Mouse (Mus musculus): ENCODE results near the gene Eif2d. TPM values are rescaled to one million over a fixed set of nuclear protein-coding genes. Genes with fewer than 3 reads are reported as not detected.
"Not testable (repeated sequence)": the region's sequence is repeated elsewhere in the genome, so short reads cannot be mapped to it uniquely, and the experiment has no call there.

The Eif2d gene
- total and polyA plus RNA-seq, 2 experiments from 2014 or later: 29.2 to 43.2 TPM

DNA sequence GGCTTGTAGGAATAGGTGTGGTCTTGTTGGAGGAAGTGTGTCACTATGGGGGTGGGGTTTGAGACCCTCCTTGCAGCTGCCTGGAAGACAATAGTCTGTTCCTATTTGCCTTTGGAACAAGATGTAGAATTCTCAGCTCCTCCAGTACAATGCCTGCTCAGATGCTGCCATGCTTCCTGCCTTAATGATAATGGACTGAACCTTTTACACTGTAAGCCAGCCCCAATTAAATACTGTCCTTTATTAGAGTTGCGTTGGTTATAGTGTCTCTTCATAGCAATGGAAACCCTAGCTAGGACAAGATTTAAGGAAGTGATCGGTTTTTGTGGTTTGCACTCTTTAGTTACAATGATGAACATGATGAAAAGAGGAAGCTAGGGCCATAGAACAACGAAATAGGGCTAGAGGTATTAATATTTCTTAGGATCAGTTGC, 6.8 kb upstream of the Eif2d start:
- no peak for DNase-seq (ENCODE audit: low spot score)
- Histone ChIP-seq H3K27me3 (ENCODE audit: insufficient read depth, low read length) (no peaks in the 10 kb centered on the region), H3K9me3 (ENCODE audit: low read length) (no peaks in the 10 kb centered on the region), H3K4me1 (ENCODE audit: insufficient read depth, low read length) (no peaks in the 10 kb centered on the region), H3K36me3 (ENCODE audit: insufficient read depth, low read length) (no peaks in the 10 kb centered on the region), H3K4me2 (ENCODE audit: low read depth, low read length, poor library complexity, severe bottlenecking) (no peak overlapping the region), H3K4me3 (ENCODE audit: low read depth, low read length) (no peak overlapping the region), H3K9ac (replicated peaks; ENCODE audit: low read length, poor library complexity, severe bottlenecking) (no peak overlapping the region), H3K27ac (ENCODE audit: low read depth, low read length) (no peak overlapping the region)
- TF ChIP-seq CTCF (IDR thresholded peaks at IDR 0.05): no peak
- no peak for ATAC-seq (ENCODE audit: low FRiP score)
- WGBS: 84% methylated on average over 3 of the region's 3 CpGs

- H3K9me3 ChIP-seq (ENCODE audit: low read length): no peaks in the 10 kb centered on the region
- DNase-seq (ENCODE audit: low spot score) (no peak), ATAC-seq (ENCODE audit: low FRiP score) (no peak)
- H3K36me3 ChIP-seq (ENCODE audit: insufficient read depth, low read length): no peaks in the 10 kb centered on the region
- no peak overlapping the region for H3K4me2 ChIP-seq (ENCODE audit: low read depth, low read length, poor library complexity, severe bottlenecking)
- no peak for TF ChIP-seq CTCF (IDR thresholded peaks at IDR 0.05)
- H3K27me3 ChIP-seq (ENCODE audit: insufficient read depth, low read length): no peaks in the 10 kb centered on the region
- H3K9ac ChIP-seq (replicated peaks; ENCODE audit: low read length, poor library complexity, severe bottlenecking): no peak overlapping the region
- no peak overlapping the region for H3K4me3 ChIP-seq (ENCODE audit: low read depth, low read length)
- 86% methylated on average over 1 of the region's 1 CpGs for WGBS
- no peaks in the 10 kb centered on the region for H3K4me1 ChIP-seq (ENCODE audit: insufficient read depth, low read length)
- H3K27ac ChIP-seq (ENCODE audit: low read depth, low read length): no peak overlapping the region
Observed at GRCm38 (mm10) chr1:131149496-131149895, 3.5 kb upstream of the Eif2d start.

- no peak overlapping the region for H3K4me3 ChIP-seq (ENCODE audit: low read depth, low read length)
- WGBS: 58% methylated on average over 2 of the region's 2 CpGs
- H3K36me3 ChIP-seq (ENCODE audit: insufficient read depth, low read length): peaks cover 7% of the 10 kb centered on the region
- no peak overlapping the region for H3K27ac ChIP-seq (ENCODE audit: low read depth, low read length)
- no peaks in the 10 kb centered on the region for H3K9me3 ChIP-seq (ENCODE audit: low read length)
- H3K9ac ChIP-seq (replicated peaks; ENCODE audit: low read length, poor library complexity, severe bottlenecking): no peak overlapping the region
- DNase-seq (ENCODE audit: low spot score) (peak; percentile 30), ATAC-seq (ENCODE audit: low FRiP score) (no peak)
- no peaks in the 10 kb centered on the region for H3K4me1 ChIP-seq (ENCODE audit: insufficient read depth, low read length)
- H3K27me3 ChIP-seq (ENCODE audit: insufficient read depth, low read length): no peaks in the 10 kb centered on the region
- peak; percentile 89 for TF ChIP-seq CTCF (IDR thresholded peaks at IDR 0.05)
- H3K4me2 ChIP-seq (ENCODE audit: low read depth, low read length, poor library complexity, severe bottlenecking): no peak overlapping the region
Observed at GRCm38 (mm10) chr1:131155456-131155855, 2.5 kb downstream of the Eif2d start.

DNA sequence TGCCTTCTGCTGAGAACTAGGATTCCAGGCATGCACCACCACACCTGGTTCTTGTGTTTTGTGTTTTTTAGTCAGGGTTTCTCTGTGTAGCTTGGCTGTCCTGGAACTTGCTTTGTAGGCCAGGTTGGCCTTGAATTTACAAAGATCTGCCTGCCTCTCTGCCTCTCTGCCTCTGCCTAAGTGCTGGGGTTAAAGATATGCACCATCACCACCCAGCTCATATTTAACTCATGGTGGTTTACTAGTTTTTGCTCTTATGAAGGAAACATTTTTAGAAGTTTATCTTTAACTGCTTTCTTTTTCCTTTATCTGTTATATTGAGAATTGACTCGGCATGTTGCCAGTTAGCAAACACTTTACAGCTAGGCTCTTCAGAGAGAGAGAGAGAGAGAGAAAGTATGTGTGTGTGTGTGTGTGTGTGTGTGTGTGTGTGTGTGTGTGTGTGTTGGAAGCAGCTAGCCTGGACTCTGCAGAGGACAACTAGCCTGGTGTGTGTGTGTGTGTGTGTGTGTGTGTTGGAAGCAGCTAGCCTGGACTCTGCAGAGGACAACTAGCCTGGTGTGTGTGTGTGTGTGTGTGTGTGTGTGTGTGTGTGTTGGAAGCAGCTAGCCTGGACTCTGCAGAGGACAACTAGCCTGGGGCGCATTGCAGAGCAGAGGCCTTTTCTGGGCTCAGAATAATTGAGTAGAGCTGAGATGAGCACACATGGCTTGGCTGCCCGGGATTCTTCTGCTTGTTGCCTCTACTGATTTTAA, 6.8 kb downstream of the Eif2d start:
- WGBS: 89% methylated on average over 3 of the region's 3 CpGs
- H3K9ac ChIP-seq (replicated peaks; ENCODE audit: low read length, poor library complexity, severe bottlenecking); ATAC-seq (ENCODE audit: low FRiP score); DNase-seq (ENCODE audit: low spot score); H3K27ac ChIP-seq (ENCODE audit: low read depth, low read length); H3K4me3 ChIP-seq (ENCODE audit: low read depth, low read length); H3K4me2 ChIP-seq (ENCODE audit: low read depth, low read length, poor library complexity, severe bottlenecking); H3K27me3 ChIP-seq (ENCODE audit: insufficient read depth, low read length); H3K4me1 ChIP-seq (ENCODE audit: insufficient read depth, low read length); H3K9me3 ChIP-seq (ENCODE audit: low read length): not testable (repeated sequence)
- peaks cover 36% of the 10 kb centered on the region for H3K36me3 ChIP-seq (ENCODE audit: insufficient read depth, low read length)

DNA sequence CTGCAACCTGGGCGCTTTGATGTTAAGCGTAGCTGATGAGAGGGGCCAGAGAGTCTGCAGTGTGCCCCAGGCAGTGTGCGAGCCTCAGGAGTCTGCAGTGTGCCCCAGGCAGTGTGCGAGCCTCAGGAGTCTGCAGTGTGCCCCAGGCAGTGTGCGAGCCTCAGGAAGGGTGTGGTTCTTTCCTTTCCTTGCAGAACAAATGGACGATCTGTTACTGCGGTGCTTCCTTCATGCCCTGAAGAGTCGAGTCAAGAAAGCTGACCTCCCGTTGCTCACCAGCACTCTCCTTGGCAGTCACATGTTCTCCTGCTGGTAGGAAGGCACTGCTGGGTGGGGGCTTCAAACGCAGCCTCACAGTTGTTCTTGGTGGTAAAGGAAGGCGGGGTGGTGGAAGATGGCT, 8.1 kb downstream of the Eif2d start:
- Histone ChIP-seq H3K9me3 (ENCODE audit: low read length) (no peaks in the 10 kb centered on the region), H3K4me2 (ENCODE audit: low read depth, low read length, poor library complexity, severe bottlenecking) (no peak overlapping the region), H3K4me1 (ENCODE audit: insufficient read depth, low read length) (no peaks in the 10 kb centered on the region), H3K27ac (ENCODE audit: low read depth, low read length) (no peak overlapping the region), H3K9ac (replicated peaks; ENCODE audit: low read length, poor library complexity, severe bottlenecking) (no peak overlapping the region), H3K27me3 (ENCODE audit: insufficient read depth, low read length) (no peaks in the 10 kb centered on the region), H3K4me3 (ENCODE audit: low read depth, low read length) (no peak overlapping the region), H3K36me3 (ENCODE audit: insufficient read depth, low read length) (peaks cover 44% of the 10 kb centered on the region)
- 88% methylated on average over 11 of the region's 11 CpGs for WGBS
- DNase-seq (ENCODE audit: low spot score): no peak
- TF ChIP-seq CTCF (IDR thresholded peaks at IDR 0.05): no peak
- no peak for ATAC-seq (ENCODE audit: low FRiP score)

- no peaks in the 10 kb centered on the region for H3K9me3 ChIP-seq (ENCODE audit: low read length)
- DNase-seq (ENCODE audit: low spot score): no peak
- H3K4me1 ChIP-seq (ENCODE audit: insufficient read depth, low read length): no peaks in the 10 kb centered on the region
- no peak overlapping the region for H3K27ac ChIP-seq (ENCODE audit: low read depth, low read length)
- TF ChIP-seq CTCF (IDR thresholded peaks at IDR 0.05): no peak
- peaks cover 64% of the 10 kb centered on the region for H3K36me3 ChIP-seq (ENCODE audit: insufficient read depth, low read length)
- no peak overlapping the region for H3K4me2 ChIP-seq (ENCODE audit: low read depth, low read length, poor library complexity, severe bottlenecking)
- H3K4me3 ChIP-seq (ENCODE audit: low read depth, low read length): no peak overlapping the region
- ATAC-seq (ENCODE audit: low FRiP score): no peak
- no peak overlapping the region for H3K9ac ChIP-seq (replicated peaks; ENCODE audit: low read length, poor library complexity, severe bottlenecking)
- WGBS: 95% methylated on average over 6 of the region's 6 CpGs
- no peaks in the 10 kb centered on the region for H3K27me3 ChIP-seq (ENCODE audit: insufficient read depth, low read length)
Observed at GRCm38 (mm10) chr1:131164427-131164826, 11.4 kb downstream of the Eif2d start.
